Mouse (Mus musculus): Measurements from ENCODE around the gene Atf6b. TPM values are rescaled to one million over a fixed set of nuclear protein-coding genes. Genes with fewer than 3 reads are reported as not detected.
A peak's percentile ranks its signal among the peaks of the same experiment; 100 is the strongest.

The Atf6b gene
- polyA plus RNA-seq, 1 experiment from 2014 or later, result 73.5 TPM

DNA sequence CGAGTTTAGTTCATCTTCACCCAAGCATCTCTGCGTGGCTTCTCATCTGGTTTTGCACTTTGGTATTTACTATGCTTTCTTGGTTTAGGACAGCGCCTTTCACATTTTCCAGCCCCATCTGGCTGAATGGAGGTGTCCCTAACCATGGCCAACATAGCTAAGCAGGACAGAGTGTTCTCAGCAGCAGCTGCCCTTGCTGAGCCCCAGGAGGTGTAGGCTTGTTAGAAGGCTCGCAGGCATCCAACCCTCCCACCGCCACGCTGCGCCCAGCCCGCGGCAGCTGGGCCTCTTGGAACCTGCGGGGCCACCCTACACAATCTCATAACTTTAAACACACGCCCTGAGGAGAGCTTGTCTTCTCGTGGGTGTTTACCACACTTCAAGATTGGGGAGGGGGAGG is 29.7 kb downstream of the Atf6b start:
- Histone ChIP-seq H3K4me3 (replicated peaks; ENCODE audit: low read length) (no peak overlapping the region), H3K36me3 (ENCODE audit: control insufficient read depth, insufficient read depth, low read length) (no peaks in the 10 kb centered on the region), H3K4me2 (ENCODE audit: low read depth, low read length) (no peak overlapping the region), H3K4me1 (ENCODE audit: control insufficient read depth, insufficient read depth, low read length) (peaks cover 16% of the 10 kb centered on the region), H3K27ac (ENCODE audit: low read length) (no peak overlapping the region), H3K9me3 (replicated peaks; ENCODE audit: control insufficient read depth, low read length) (no peaks in the 10 kb centered on the region), H3K9ac (ENCODE audit: low read length) (no peak overlapping the region), H3K27me3 (ENCODE audit: control insufficient read depth, insufficient read depth, low read length) (peaks cover 33% of the 10 kb centered on the region)
- no peak for ATAC-seq (ENCODE audit: insufficient read depth, low FRiP score)
- 56% methylated on average over 12 of the region's 12 CpGs for WGBS

DNA sequence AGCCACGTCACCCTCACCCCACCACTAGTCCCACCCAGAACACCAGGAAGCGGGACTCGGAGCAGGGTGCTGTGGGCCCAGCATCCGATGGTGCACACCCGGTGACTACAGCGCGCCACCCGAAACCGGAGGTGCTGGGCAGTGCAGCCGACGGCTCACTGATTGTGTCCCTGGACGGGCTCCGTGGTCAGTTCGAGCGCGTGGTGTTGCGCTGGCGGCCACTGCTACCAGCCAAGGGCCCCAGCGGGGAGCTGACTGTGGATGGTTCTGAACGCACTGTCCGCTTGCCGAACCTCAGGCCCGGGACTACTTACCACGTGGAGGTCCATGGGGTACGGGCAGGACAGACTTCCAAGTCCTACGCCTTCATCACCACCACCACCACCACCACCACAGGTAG is 33.2 kb downstream of the Atf6b start:
- WGBS, result 82% methylated on average over 26 of the region's 26 CpGs
- Histone ChIP-seq H3K4me3 (replicated peaks; ENCODE audit: low read length) (no peak overlapping the region), H3K27me3 (ENCODE audit: control insufficient read depth, insufficient read depth, low read length) (0 out of 2 replicates have a peak, but pooled peaks cover 5% of the 10 kb centered on the region), H3K36me3 (ENCODE audit: control insufficient read depth, insufficient read depth, low read length) (no peaks in the 10 kb centered on the region), H3K4me1 (ENCODE audit: control insufficient read depth, insufficient read depth, low read length) (peaks cover 19% of the 10 kb centered on the region), H3K9ac (ENCODE audit: low read length) (no peak overlapping the region), H3K27ac (ENCODE audit: low read length) (no peak overlapping the region), H3K4me2 (ENCODE audit: low read depth, low read length) (no peak overlapping the region), H3K9me3 (replicated peaks; ENCODE audit: control insufficient read depth, low read length) (no peaks in the 10 kb centered on the region)
- no peak for ATAC-seq (ENCODE audit: insufficient read depth, low FRiP score)

DNA sequence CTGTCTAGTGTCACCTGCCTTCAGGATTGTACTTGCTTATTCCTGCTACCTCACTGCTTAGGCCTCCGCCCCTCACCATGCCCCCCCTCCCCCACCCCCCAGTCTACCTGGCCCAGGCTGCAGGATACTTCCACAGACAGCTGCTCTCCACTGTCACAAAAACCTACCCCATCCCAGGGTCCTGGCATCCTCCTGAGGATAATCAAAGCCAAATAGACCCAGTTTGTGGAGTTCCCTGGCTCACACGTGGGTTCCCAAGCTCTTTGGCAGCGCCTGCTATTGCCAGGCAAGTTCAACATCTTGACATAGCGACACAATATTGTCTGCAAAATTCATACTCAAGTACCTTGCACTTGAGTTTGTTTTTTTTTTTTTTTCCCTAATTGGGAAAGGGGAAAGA is 33.7 kb downstream of the Atf6b start:
- WGBS, result 76% methylated on average over 4 of the region's 4 CpGs
- Histone ChIP-seq H3K9me3 (replicated peaks; ENCODE audit: control insufficient read depth, low read length) (no peaks in the 10 kb centered on the region), H3K9ac (ENCODE audit: low read length) (no peak overlapping the region), H3K27me3 (ENCODE audit: control insufficient read depth, insufficient read depth, low read length) (0 out of 2 replicates have a peak, but pooled peaks cover 5% of the 10 kb centered on the region), H3K4me2 (ENCODE audit: low read depth, low read length) (no peak overlapping the region), H3K36me3 (ENCODE audit: control insufficient read depth, insufficient read depth, low read length) (no peaks in the 10 kb centered on the region), H3K4me3 (replicated peaks; ENCODE audit: low read length) (no peak overlapping the region), H3K4me1 (ENCODE audit: control insufficient read depth, insufficient read depth, low read length) (peaks cover 23% of the 10 kb centered on the region), H3K27ac (ENCODE audit: low read length) (no peak overlapping the region)
- no peak for ATAC-seq (ENCODE audit: insufficient read depth, low FRiP score)

DNA sequence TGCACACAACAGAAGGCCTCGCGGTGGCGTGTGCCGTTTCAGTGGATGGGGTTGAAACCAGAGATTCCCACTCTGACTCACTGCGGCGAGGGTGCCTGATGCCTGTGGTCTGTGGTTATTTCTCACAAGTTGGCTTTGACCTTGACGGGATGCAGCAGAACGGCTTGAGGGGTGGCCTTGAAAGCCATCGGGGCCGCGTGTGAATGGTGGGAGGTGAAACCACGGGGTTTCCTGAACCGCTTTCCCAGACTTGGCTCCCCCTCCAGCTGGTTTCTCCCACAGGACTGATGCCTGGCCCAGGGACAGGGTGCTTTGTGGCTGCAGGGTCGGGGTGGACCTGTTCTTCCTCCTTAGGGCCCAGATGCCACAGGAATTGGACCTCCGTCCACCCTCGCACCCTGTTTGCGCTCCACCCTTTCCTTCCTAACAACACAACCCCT is 34.2 kb downstream of the Atf6b start:
- peak overlapping the region; percentile 40; the same call in 1 of the 2 replicates for H3K9ac ChIP-seq (ENCODE audit: low read length)
- no peaks in the 10 kb centered on the region for H3K9me3 ChIP-seq (replicated peaks; ENCODE audit: control insufficient read depth, low read length)
- H3K4me1 ChIP-seq (ENCODE audit: control insufficient read depth, insufficient read depth, low read length), result peaks cover 28% of the 10 kb centered on the region
- no peak for ATAC-seq (ENCODE audit: insufficient read depth, low FRiP score)
- 0 out of 2 replicates have a peak, but pooled peaks cover 5% of the 10 kb centered on the region for H3K27me3 ChIP-seq (ENCODE audit: control insufficient read depth, insufficient read depth, low read length)
- no peaks in the 10 kb centered on the region for H3K36me3 ChIP-seq (ENCODE audit: control insufficient read depth, insufficient read depth, low read length)
- WGBS, result 64% methylated on average over 17 of the region's 17 CpGs
- no peak overlapping the region for H3K4me2 ChIP-seq (ENCODE audit: low read depth, low read length)
- H3K4me3 ChIP-seq (replicated peaks; ENCODE audit: low read length), result no peak overlapping the region
- H3K27ac ChIP-seq (ENCODE audit: low read length), result no peak overlapping the region; the same call in 1 of the 2 replicates

DNA sequence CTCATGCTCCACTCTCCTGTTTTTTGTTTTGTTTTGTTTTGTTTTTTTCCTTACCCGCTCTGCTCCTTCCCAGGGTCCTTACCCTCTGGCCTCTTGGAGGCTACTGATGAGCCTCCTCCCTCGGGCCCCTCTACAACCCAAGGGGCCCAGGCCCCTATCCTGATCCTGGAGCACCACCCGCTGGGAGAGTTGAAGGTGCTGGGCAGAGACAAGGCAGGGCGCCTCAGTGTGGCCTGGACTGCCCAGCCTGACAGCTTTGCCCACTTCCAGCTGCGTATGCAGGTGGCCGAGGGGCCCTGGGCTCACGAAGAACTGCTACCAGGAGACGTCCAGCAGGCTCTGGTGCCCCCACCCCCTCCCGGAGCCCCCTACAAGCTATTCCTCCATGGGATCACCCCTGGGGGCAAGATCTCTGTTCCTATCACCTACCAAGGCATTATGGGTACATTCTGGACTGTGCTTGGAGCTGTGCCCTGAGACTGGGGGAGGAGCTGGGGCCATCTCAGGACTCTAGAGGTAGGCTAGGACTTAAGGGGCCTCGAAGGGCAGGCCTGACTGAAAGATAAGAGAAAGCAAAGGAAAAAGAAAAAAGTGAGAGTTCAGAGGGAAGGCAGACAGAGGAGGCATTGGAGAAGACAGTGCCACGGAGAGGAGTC is 35.1 kb downstream of the Atf6b start:
- Histone ChIP-seq H3K4me3 (replicated peaks; ENCODE audit: low read length) (no peak overlapping the region), H3K9me3 (replicated peaks; ENCODE audit: control insufficient read depth, low read length) (no peaks in the 10 kb centered on the region), H3K27me3 (ENCODE audit: control insufficient read depth, insufficient read depth, low read length) (0 out of 2 replicates have a peak, but pooled peaks cover 5% of the 10 kb centered on the region), H3K27ac (ENCODE audit: low read length) (0 out of 2 replicates have a peak overlapping the region, but pooled peaks have one; percentile 6), H3K4me1 (ENCODE audit: control insufficient read depth, insufficient read depth, low read length) (peaks cover 29% of the 10 kb centered on the region), H3K4me2 (ENCODE audit: low read depth, low read length) (no peak overlapping the region), H3K36me3 (ENCODE audit: control insufficient read depth, insufficient read depth, low read length) (no peaks in the 10 kb centered on the region), H3K9ac (ENCODE audit: low read length) (peak overlapping the region; percentile 40)
- 65% methylated on average over 11 of the region's 11 CpGs for WGBS
- no peak for ATAC-seq (ENCODE audit: insufficient read depth, low FRiP score)

DNA sequence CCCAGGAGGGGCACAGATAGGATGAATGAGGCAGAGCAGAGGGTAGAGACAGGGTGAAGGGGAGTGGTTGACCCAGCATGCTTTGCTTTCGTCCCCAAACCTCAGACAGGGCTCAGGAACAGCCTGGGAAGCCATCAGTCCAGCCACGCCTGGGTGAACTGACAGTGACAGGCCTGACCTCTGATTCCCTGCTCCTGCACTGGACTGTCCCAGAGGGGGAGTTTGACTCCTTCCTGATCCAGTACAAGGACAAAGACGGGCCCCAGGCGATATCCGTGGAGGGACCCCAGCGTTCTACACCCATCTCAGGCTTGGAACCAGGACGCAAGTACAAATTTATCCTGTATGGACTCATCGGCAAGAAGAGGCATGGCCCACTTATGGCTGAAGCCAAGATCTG is 36.2 kb downstream of the Atf6b start:
- H3K9ac ChIP-seq (ENCODE audit: low read length), result no peak overlapping the region; the same call in 1 of the 2 replicates

DNA sequence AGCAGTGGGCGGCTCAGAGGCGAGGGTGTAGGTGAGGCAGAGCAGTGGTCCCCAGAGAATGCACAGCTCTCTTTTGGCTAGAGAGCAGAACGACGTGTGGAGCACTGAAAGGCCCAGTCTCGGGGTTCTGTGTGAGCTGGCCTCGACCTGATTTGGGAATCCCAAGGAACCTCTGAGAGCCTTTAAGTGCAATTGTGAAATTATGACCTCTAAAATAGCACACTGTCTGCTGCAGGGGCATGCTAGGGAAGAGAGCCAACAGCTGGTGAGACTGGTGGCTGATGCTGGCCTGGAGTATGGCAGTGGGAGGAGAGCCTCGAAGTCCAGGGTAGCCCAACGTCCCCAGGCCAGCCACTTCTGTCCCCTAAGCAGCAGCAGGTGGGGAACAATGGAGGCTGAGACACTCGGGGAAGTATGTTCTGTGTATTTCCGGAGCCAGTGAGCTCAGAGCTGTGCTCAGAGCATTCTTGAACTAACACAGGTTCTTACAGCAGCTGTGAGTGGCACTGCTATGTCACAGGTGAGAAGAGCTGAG is 36.8 kb downstream of the Atf6b start:
- Histone ChIP-seq H3K27ac (ENCODE audit: low read length) (peak overlapping the region; percentile 59), H3K9ac (ENCODE audit: low read length) (peak overlapping the region; percentile 13; the same call in 1 of the 2 replicates), H3K36me3 (ENCODE audit: control insufficient read depth, insufficient read depth, low read length) (no peaks in the 10 kb centered on the region), H3K9me3 (replicated peaks; ENCODE audit: control insufficient read depth, low read length) (no peaks in the 10 kb centered on the region), H3K4me3 (replicated peaks; ENCODE audit: low read length) (no peak overlapping the region), H3K27me3 (ENCODE audit: control insufficient read depth, insufficient read depth, low read length) (0 out of 2 replicates have a peak, but pooled peaks cover 5% of the 10 kb centered on the region), H3K4me2 (ENCODE audit: low read depth, low read length) (no peak overlapping the region), H3K4me1 (ENCODE audit: control insufficient read depth, insufficient read depth, low read length) (peaks cover 29% of the 10 kb centered on the region)
- ATAC-seq (ENCODE audit: insufficient read depth, low FRiP score), result no peak
- 63% methylated on average over 10 of the region's 10 CpGs for WGBS

More for the DNA sequence above, 36.2 kb downstream of the Atf6b start:
- WGBS, result 81% methylated on average over 8 of the region's 8 CpGs
- Histone ChIP-seq H3K9me3 (replicated peaks; ENCODE audit: control insufficient read depth, low read length) (no peaks in the 10 kb centered on the region), H3K4me1 (ENCODE audit: control insufficient read depth, insufficient read depth, low read length) (peaks cover 29% of the 10 kb centered on the region), H3K36me3 (ENCODE audit: control insufficient read depth, insufficient read depth, low read length) (no peaks in the 10 kb centered on the region), H3K27ac (ENCODE audit: low read length) (peak overlapping the region; percentile 59; the same call in 1 of the 2 replicates), H3K27me3 (ENCODE audit: control insufficient read depth, insufficient read depth, low read length) (0 out of 2 replicates have a peak, but pooled peaks cover 5% of the 10 kb centered on the region), H3K4me3 (replicated peaks; ENCODE audit: low read length) (no peak overlapping the region), H3K4me2 (ENCODE audit: low read depth, low read length) (no peak overlapping the region)
- no peak for ATAC-seq (ENCODE audit: insufficient read depth, low FRiP score)

DNA sequence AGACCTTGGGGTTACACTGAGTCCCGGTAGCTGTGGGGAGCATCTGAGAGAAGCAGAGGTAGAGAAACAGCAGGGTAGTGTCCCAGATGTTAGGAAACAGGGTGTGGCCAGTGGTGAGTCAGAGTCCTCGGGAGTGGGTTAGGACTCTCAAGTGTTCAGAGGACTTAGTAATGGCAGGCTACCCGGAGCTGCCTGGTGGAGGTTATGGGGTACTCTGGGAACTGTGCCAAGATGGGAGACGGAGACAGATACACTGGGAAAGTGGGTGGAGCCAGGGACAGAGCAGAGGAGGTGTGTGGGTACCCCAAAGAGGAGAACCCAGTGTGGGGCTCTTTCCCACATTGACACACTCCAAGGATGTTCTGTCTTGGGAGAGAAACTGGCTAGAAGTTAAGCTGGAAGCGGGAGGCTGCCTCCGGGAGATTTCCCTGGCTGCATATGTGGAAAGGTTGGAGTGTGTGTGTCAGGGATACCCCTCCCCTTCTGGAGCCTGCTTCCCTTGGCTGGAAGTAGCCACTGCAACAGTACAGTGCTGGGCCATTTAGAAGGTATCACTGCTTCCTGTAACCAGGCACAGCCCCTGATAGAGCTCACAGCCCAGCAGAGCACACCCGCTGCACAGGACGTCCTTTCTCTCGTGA is 37.4 kb downstream of the Atf6b start:
- Histone ChIP-seq H3K4me2 (ENCODE audit: low read depth, low read length) (no peak overlapping the region), H3K36me3 (ENCODE audit: control insufficient read depth, insufficient read depth, low read length) (no peaks in the 10 kb centered on the region), H3K4me1 (ENCODE audit: control insufficient read depth, insufficient read depth, low read length) (peaks cover 29% of the 10 kb centered on the region), H3K27me3 (ENCODE audit: control insufficient read depth, insufficient read depth, low read length) (0 out of 2 replicates have a peak, but pooled peaks cover under 1% of the 10 kb centered on the region), H3K4me3 (replicated peaks; ENCODE audit: low read length) (no peak overlapping the region), H3K9me3 (replicated peaks; ENCODE audit: control insufficient read depth, low read length) (no peaks in the 10 kb centered on the region), H3K27ac (ENCODE audit: low read length) (peak overlapping the region; percentile 59), H3K9ac (ENCODE audit: low read length) (peak overlapping the region; percentile 13; the same call in 1 of the 2 replicates)
- ATAC-seq (ENCODE audit: insufficient read depth, low FRiP score), result peak; percentile 22; the same call in 1 of the 2 replicates
- 44% methylated on average over 9 of the region's 9 CpGs for WGBS
